Mouse (Mus musculus) bone marrow macrophage, adult 2 months (primary cell): ENCODE measurements around the gene Mmgt2.

Experiments used
- CTCF ChIP-seq: IDR thresholded peaks from 2 replicates; pipeline ENCODE4 v1.5.1; 2012; ENCODE audit warnings: low read depth, mild to moderate bottlenecking, low read length, moderate library complexity
- POLR2A ChIP-seq: IDR thresholded peaks from 2 replicates; pipeline ENCODE4 v1.6.1; 2012; ENCODE audit warnings: mild to moderate bottlenecking, low read depth, low read length, borderline replicate concordance

DNA sequence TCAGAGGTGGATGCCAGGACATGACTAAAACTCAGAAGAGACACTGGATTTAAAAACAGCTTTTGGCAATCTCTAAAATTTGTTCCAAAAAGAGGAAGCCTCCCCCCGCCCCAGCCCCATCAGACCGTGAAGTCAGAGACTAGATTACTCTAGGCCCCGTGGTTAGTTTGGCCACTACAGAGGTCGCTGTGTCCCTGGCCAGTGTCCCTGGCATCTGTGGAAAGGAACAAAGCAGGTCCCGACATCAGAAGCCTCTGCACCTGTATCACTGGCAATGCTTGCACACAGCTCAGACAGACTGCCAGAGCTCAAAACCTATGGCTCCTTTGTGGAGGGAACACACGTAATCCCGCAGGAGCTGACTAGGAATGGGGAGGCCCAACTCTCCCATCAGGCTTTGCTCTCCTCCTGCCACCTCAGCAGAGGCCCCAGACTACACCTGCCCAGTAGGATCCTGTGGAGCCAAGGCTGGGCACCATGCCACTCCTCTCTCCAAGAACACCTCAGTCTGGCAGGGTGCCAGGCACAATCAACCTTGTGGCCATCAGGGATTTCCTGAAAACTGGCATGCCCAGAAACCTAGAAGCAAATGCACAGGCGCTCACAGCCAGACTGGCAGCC is 5.3 kb upstream of the Mmgt2 start:
- TF ChIP-seq POLR2A: no peak
- peak; percentile 26; the same call in 1 of the 2 replicates for TF ChIP-seq CTCF
